Mouse (Mus musculus) kidney, embryonic 14.5 days (tissue): ENCODE data around the gene Sult2b1. TPM values are rescaled to one million over a fixed set of nuclear protein-coding genes. Genes with fewer than 3 reads are reported as not detected.

Experiments
- ATAC-seq: fragments of 200-750 bp; cut with Nextera tagmentation; 2 replicates; pipeline ENCODE4 v1.8.0; 2017; ENCODE audit warnings: moderate number of reproducible peaks, mild to moderate bottlenecking, moderate TSS enrichment, moderate library complexity; ENCODE audit not compliant: low FRiP score, low TSS enrichment
- H3K27ac ChIP-seq: fragments of 300-500 bp; sonication (generic); 2 replicates; pipeline ENCODE4 v1.5.1; 2014; ENCODE audit warnings: low read depth, mild to moderate bottlenecking, low read length, moderate library complexity, mixed read lengths
- H3K27me3 ChIP-seq: fragments of 300-500 bp; sonication (generic); 2 replicates; pipeline ENCODE4 v1.6.1; 2014; ENCODE audit warnings: mild to moderate bottlenecking, low read length; ENCODE audit not compliant: control insufficient read depth, insufficient read depth
- H3K36me3 ChIP-seq: fragments of 300-500 bp; sonication (generic); 2 replicates; pipeline ENCODE4 v1.6.1; 2014; ENCODE audit warnings: low read length, mixed read lengths; ENCODE audit not compliant: control insufficient read depth, insufficient read depth
- H3K4me1 ChIP-seq: fragments of 300-500 bp; sonication (generic); 2 replicates; pipeline ENCODE4 v1.6.1; 2014; ENCODE audit warnings: low read length, mixed read lengths; ENCODE audit not compliant: control insufficient read depth, insufficient read depth
- H3K4me2 ChIP-seq: fragments of 300-500 bp; sonication (generic); replicated peaks from 2 replicates; pipeline ENCODE4 v1.6.1; 2014; ENCODE audit warnings: low read depth, mild to moderate bottlenecking, low read length
- H3K4me3 ChIP-seq: fragments of 300-500 bp; sonication (generic); 2 replicates; pipeline ENCODE4 v1.5.1; 2014; ENCODE audit warnings: mild to moderate bottlenecking, low read length
- H3K9ac ChIP-seq: fragments of 300-500 bp; sonication (generic); 2 replicates; pipeline ENCODE4 v1.6.1; 2014; ENCODE audit warnings: low read depth, mild to moderate bottlenecking, low read length, moderate library complexity
- H3K9me3 ChIP-seq: fragments of 300-500 bp; sonication (generic); 2 replicates; pipeline ENCODE4 v1.6.1; 2016; ENCODE audit warnings: low read length; ENCODE audit not compliant: control insufficient read depth
- WGBS: fragments of 180-500 bp; shearing (Covaris S2); extraction: QIAGEN DNeasy Blood & Tissue Kit; methylation state at CpG from one replicate; pipeline ENCODE4 v1.1.7; 2014; 5-methylcytosine and 5-hydroxymethylcytosine counted together
- polyA plus RNA-seq: library from polyadenylated mRNA; unstranded; fragments of >200 nt; fragmentation: Nextera tagmentation; extraction: Ambion mirVana; gene quantifications from 2 replicates; pipeline ENCODE4 v1.2.1, GENCODE M21; 2014

Gene Sult2b1
- polyA plus RNA-seq: 3.2 and 3.8 TPM in 2 replicates

- H3K27me3 ChIP-seq: no peaks in the 10 kb centered on the region
- H3K4me2 ChIP-seq: peak within 1 kb of the TSS; percentile 99
- H3K27ac ChIP-seq: peak within 1 kb of the TSS; percentile 32; the same call in 1 of the 2 replicates
- H3K4me1 ChIP-seq: peaks cover 16% of the 10 kb centered on the region
- peaks cover 9% of the 10 kb centered on the region; the same call in 1 of the 2 replicates for H3K36me3 ChIP-seq
- ATAC-seq: peak; percentile 18
- peak within 1 kb of the TSS; percentile 77 for H3K4me3 ChIP-seq
- 24% methylated on average over 20 of the region's 20 CpGs for WGBS
- H3K9me3 ChIP-seq: no peaks in the 10 kb centered on the region
- peak within 1 kb of the TSS; percentile 69 for H3K9ac ChIP-seq
Observed at GRCm38 (mm10) chr7:45784524-45785372, at the start of gene Sult2b1. TSS of gene Sult2b1 (minus strand) at chr7:45784669.

DNA sequence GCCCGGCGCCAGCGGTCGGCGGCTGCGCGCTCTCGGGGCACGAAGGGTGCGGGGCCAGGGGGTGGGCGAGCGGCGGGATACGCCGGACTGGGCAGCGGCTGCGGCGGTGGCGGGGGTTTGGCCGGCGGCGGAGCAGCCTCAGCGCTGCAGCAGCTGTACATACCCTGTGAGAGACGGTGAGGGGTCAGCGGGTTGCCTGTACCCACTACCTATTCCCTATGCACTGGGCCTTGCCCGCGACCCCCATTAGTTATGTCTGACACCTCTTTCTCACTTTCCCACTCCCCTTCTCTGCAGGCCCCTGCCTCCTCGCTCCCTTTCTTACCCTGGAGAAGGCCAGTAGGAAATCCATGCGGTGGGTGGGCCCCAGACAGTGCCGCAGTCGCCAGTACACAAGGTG lies 49.5 kb upstream of the Sult2b1 start:
- H3K9ac ChIP-seq: peak overlapping the region; percentile 32; the same call in 1 of the 2 replicates
- H3K9me3 ChIP-seq: no peaks in the 10 kb centered on the region; the same call in 1 of the 2 replicates
- H3K4me3 ChIP-seq: peak overlapping the region; percentile 42
- peak overlapping the region; percentile 49 for H3K4me2 ChIP-seq
- 2% methylated on average over 31 of the region's 31 CpGs for WGBS
- no peak for ATAC-seq
- peaks cover 43% of the 10 kb centered on the region for H3K27me3 ChIP-seq
- peaks cover 23% of the 10 kb centered on the region for H3K4me1 ChIP-seq
- H3K36me3 ChIP-seq: peaks cover 8% of the 10 kb centered on the region; the same call in 1 of the 2 replicates
- no peak overlapping the region for H3K27ac ChIP-seq

- peaks cover 14% of the 10 kb centered on the region; the same call in 1 of the 2 replicates for H3K36me3 ChIP-seq
- under 1% methylated on average over 63 of the region's 86 CpGs for WGBS
- peak overlapping the region; percentile 42 for H3K4me3 ChIP-seq
- peaks cover 23% of the 10 kb centered on the region for H3K4me1 ChIP-seq
- no peak for ATAC-seq
- H3K27ac ChIP-seq: no peak overlapping the region
- peak overlapping the region; percentile 49 for H3K4me2 ChIP-seq
- H3K9me3 ChIP-seq: no peaks in the 10 kb centered on the region; the same call in 1 of the 2 replicates
- peak overlapping the region; percentile 32; the same call in 1 of the 2 replicates for H3K9ac ChIP-seq
- H3K27me3 ChIP-seq: peaks cover 43% of the 10 kb centered on the region
Observed at GRCm38 (mm10) chr7:45833148-45833790, 48.8 kb upstream of the Sult2b1 start.

- Histone ChIP-seq H3K4me1 (peaks cover 23% of the 10 kb centered on the region), H3K27me3 (peaks cover 43% of the 10 kb centered on the region), H3K4me2 (peak overlapping the region; percentile 49), H3K9ac (peak overlapping the region; percentile 18; the same call in 1 of the 2 replicates), H3K36me3 (peaks cover 23% of the 10 kb centered on the region), H3K4me3 (peak overlapping the region; percentile 42), H3K27ac (no peak overlapping the region), H3K9me3 (no peaks in the 10 kb centered on the region; the same call in 1 of the 2 replicates)
- 9% methylated on average over 30 of the region's 30 CpGs for WGBS
- no peak for ATAC-seq
Observed at GRCm38 (mm10) chr7:45832428-45832827, 48.0 kb upstream of the Sult2b1 start.

DNA sequence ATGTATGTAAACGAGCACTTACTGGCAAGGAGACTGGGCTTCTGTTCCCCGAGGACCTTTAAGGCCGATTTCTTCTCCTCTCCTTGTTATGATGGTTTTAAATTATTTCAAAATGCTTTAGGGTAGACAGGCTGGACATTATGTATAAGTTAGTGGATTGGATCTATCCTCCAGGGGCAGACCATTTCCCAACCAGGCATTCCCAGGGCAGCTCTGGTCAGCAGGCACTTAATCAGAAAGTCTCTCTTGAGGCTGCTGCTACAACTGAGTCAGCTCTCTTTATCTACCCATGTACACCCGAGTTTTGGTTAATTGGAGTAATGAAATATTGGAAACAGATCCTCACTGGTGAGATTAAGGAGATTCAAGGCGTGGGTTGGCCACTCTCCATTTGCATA lies 46.7 kb upstream of the Sult2b1 start:
- 27% methylated on average over 5 of the region's 5 CpGs for WGBS

GRCm38 (mm10) chr7:45830427-45831127 lies 46.1 kb upstream of the Sult2b1 start, which contains the start of gene Grwd1:
TSS of gene Grwd1 (minus strand) at chr7:45830944.
- Histone ChIP-seq H3K9me3 (no peaks in the 10 kb centered on the region), H3K4me3 (peak within 1 kb of the TSS; percentile 84), H3K27ac (no peak within 1 kb of the TSS), H3K4me1 (peaks cover 23% of the 10 kb centered on the region), H3K27me3 (peaks cover 40% of the 10 kb centered on the region), H3K4me2 (peak within 1 kb of the TSS; percentile 82), H3K9ac (peak within 1 kb of the TSS; percentile 72), H3K36me3 (peaks cover 41% of the 10 kb centered on the region)
- under 1% methylated on average over 35 of the region's 35 CpGs for WGBS
- ATAC-seq: peak; percentile 87

More for the DNA sequence above, 46.7 kb upstream of the Sult2b1 start:
- no peak overlapping the region for H3K9ac ChIP-seq
- H3K4me2 ChIP-seq: peak overlapping the region; percentile 82
- ATAC-seq: no peak
- H3K4me1 ChIP-seq: peaks cover 23% of the 10 kb centered on the region
- H3K4me3 ChIP-seq: peak overlapping the region; percentile 84
- H3K27ac ChIP-seq: no peak overlapping the region
- H3K36me3 ChIP-seq: peaks cover 36% of the 10 kb centered on the region
- H3K9me3 ChIP-seq: no peaks in the 10 kb centered on the region
- H3K27me3 ChIP-seq: peaks cover 43% of the 10 kb centered on the region

- no peak overlapping the region for H3K9ac ChIP-seq
- H3K4me3 ChIP-seq: no peak overlapping the region
- peaks cover 56% of the 10 kb centered on the region for H3K36me3 ChIP-seq
- H3K27ac ChIP-seq: no peak overlapping the region
- no peak overlapping the region for H3K4me2 ChIP-seq
- no peak for ATAC-seq
- peaks cover 13% of the 10 kb centered on the region for H3K4me1 ChIP-seq
- 95% methylated on average over 7 of the region's 7 CpGs for WGBS
- H3K27me3 ChIP-seq: peaks cover 2% of the 10 kb centered on the region
- H3K9me3 ChIP-seq: no peaks in the 10 kb centered on the region
Observed at GRCm38 (mm10) chr7:45826631-45827030, 42.2 kb upstream of the Sult2b1 start.

- Histone ChIP-seq H3K36me3 (peaks cover 55% of the 10 kb centered on the region), H3K4me3 (no peak within 1 kb of the TSS), H3K4me2 (no peak within 1 kb of the TSS), H3K9ac (no peak within 1 kb of the TSS), H3K9me3 (no peaks in the 10 kb centered on the region), H3K27me3 (no peaks in the 10 kb centered on the region), H3K4me1 (peaks cover 7% of the 10 kb centered on the region), H3K27ac (no peak within 1 kb of the TSS)
- ATAC-seq: no peak
- WGBS: 71% methylated on average over 7 of the region's 7 CpGs
Observed at GRCm38 (mm10) chr7:45824598-45824997, 40.1 kb upstream of the Sult2b1 start, which contains the start of gene Kcnj14. TSS of gene Kcnj14 (minus strand) at chr7:45824782.
